Mouse (Mus musculus) right cerebral cortex, postnatal 25 days (tissue): ENCODE results near the gene Trim3.

Source experiments
- DNase-seq: peaks from one replicate; pipeline ENCODE4 v3.0.0; 2022

The Trim3 gene

GRCm38 (mm10) chr7:105556406-105556805, 77.0 kb downstream of the Trim3 start:
- peak; percentile 16 for DNase-seq

- DNase-seq, result no peak
Measured at GRCm38 (mm10) chr7:105555571-105555970, 77.8 kb downstream of the Trim3 start.
